ENCODE assay signal across 10 mouse cellular contexts in genomic region chr10:79801837-79802236, GRCm38 (mm10). TPM values are rescaled to one million over a fixed set of nuclear protein-coding genes. Genes with fewer than 3 reads are reported as not detected.
DNase-seq lines count a peak whose midpoint lies in the region; ATAC-seq and TF ChIP-seq lines count a peak whose summit lies in the region.
"Had no signal": no experiment of that assay in that cellular context is flagged by ENCODE, and none has a peak within 500 bp of the region (broad histone marks: within the 10 kb centered on the region; RNA-seq: fewer than 3 reads in every experiment).

No protein-coding gene starts in this region.

- 40% methylated on average over 3 of the region's 3 CpGs for WGBS in heart, embryonic 12.5 days
- WGBS in forebrain, embryonic 12.5 days = 33% methylated on average over 3 of the region's 3 CpGs
- WGBS in kidney, postnatal 0 days = 30% methylated on average over 3 of the region's 3 CpGs

- no peak overlapping the region for H3K4me3 ChIP-seq in heart, embryonic 12.5 days
- H3K4me3 ChIP-seq in forebrain, embryonic 12.5 days (replicated peaks) = no peak overlapping the region
- H3K4me3 ChIP-seq in kidney, postnatal 0 days (replicated peaks; ENCODE audit: low read depth, low read length) = no peak overlapping the region
- H3K4me3 ChIP-seq in myocyte = no peak overlapping the region

- H3K9me3 ChIP-seq in heart, embryonic 12.5 days (replicated peaks) = no peaks in the 10 kb centered on the region
- H3K9me3 ChIP-seq in forebrain, embryonic 12.5 days = no peaks in the 10 kb centered on the region
- H3K9me3 ChIP-seq in kidney, postnatal 0 days (replicated peaks; ENCODE audit: low read length) = no peaks in the 10 kb centered on the region

- peak overlapping the region; percentile 41; the same call in 1 of the 2 replicates for H3K9ac ChIP-seq in heart, embryonic 12.5 days
- no peak overlapping the region for H3K9ac ChIP-seq in forebrain, embryonic 12.5 days
- H3K9ac ChIP-seq in kidney, postnatal 0 days (ENCODE audit: low read depth, low read length) = no peak overlapping the region; the same call in 1 of the 2 replicates

- TF ChIP-seq POLR2A in myocyte (IDR thresholded peaks at IDR 0.05; ENCODE audit: insufficient read length, low read depth) = no peak

- no peak for TF ChIP-seq CTCF in kidney, postnatal 0 days (IDR thresholded peaks at IDR 0.05; ENCODE audit: low read depth)

- H3K79me2 ChIP-seq in myocyte (ENCODE audit: control insufficient read depth, insufficient read depth) = peaks cover 21% of the 10 kb centered on the region

- peak overlapping the region; percentile 28 for H3K4me2 ChIP-seq in heart, embryonic 12.5 days
- H3K4me2 ChIP-seq in forebrain, embryonic 12.5 days = peak overlapping the region; percentile 28
- peak overlapping the region; percentile 31 for H3K4me2 ChIP-seq in kidney, postnatal 0 days (ENCODE audit: low read length)
- H3K4me2 ChIP-seq in myocyte (ENCODE audit: low read depth) = peak overlapping the region; percentile 38

- peak overlapping the region; percentile 66 for H3K27ac ChIP-seq in heart, embryonic 12.5 days (ENCODE audit: poor library complexity, severe bottlenecking)
- peak overlapping the region; percentile 93 for H3K27ac ChIP-seq in forebrain, embryonic 12.5 days
- H3K27ac ChIP-seq in kidney, postnatal 0 days = peak overlapping the region; percentile 86

- DNase-seq in heart, postnatal 4 days = no peak
- DNase-seq in kidney, postnatal 0 days (ENCODE audit: low spot score) = no peak
- no peak for DNase-seq in spleen, adult 18-20 months
- DNase-seq in spleen, postnatal 10 days (ENCODE audit: low spot score in 2 of 2) = no peak

- no peak overlapping the region for H3ac ChIP-seq in myocyte (ENCODE audit: control insufficient read depth, insufficient read length)

- no peaks in the 10 kb centered on the region for H3K36me3 ChIP-seq in heart, embryonic 12.5 days
- peaks cover 15% of the 10 kb centered on the region; the same call in 1 of the 2 replicates for H3K36me3 ChIP-seq in forebrain, embryonic 12.5 days (replicated peaks)
- peaks cover 3% of the 10 kb centered on the region; the same call in 1 of the 2 replicates for H3K36me3 ChIP-seq in kidney, postnatal 0 days (ENCODE audit: insufficient read depth, low read length)
- H3K36me3 ChIP-seq in myocyte (ENCODE audit: control insufficient read depth, insufficient read depth) = no peaks in the 10 kb centered on the region

- ATAC-seq in heart, embryonic 12.5 days (ENCODE audit: insufficient number of reproducible peaks, low FRiP score) = no peak
- no peak for ATAC-seq in forebrain, embryonic 12.5 days (ENCODE audit: low FRiP score)
- peak; percentile 43 for ATAC-seq in kidney, postnatal 0 days (replicated peaks; ENCODE audit: low FRiP score, low read depth)
- no peak for ATAC-seq in inflammation-experienced regulatory T-cells, adult 6 months

- H3K4me1 ChIP-seq in heart, embryonic 12.5 days (replicated peaks) = peaks cover 54% of the 10 kb centered on the region
- H3K4me1 ChIP-seq in forebrain, embryonic 12.5 days = peaks cover 81% of the 10 kb centered on the region
- H3K4me1 ChIP-seq in kidney, postnatal 0 days (replicated peaks; ENCODE audit: insufficient read depth, low read length) = peaks cover 44% of the 10 kb centered on the region

- H3K27me3 ChIP-seq in heart, embryonic 12.5 days (replicated peaks) = no peaks in the 10 kb centered on the region
- no peaks in the 10 kb centered on the region for H3K27me3 ChIP-seq in forebrain, embryonic 12.5 days
- H3K27me3 ChIP-seq in kidney, postnatal 0 days (ENCODE audit: insufficient read depth, low read length) = no peaks in the 10 kb centered on the region
- H3K27me3 ChIP-seq in myocyte (ENCODE audit: control insufficient read depth, insufficient read depth, insufficient read length) = no peaks in the 10 kb centered on the region

TF ChIP-seq in myocyte, 11 proteins besides CTCF, POLR2A, EP300 and RAD21:
- TF ChIP-seq TCF12 (IDR thresholded peaks at IDR 0.05; ENCODE audit: insufficient read depth, poor library complexity, severe bottlenecking) (no peak), SRF (IDR thresholded peaks at IDR 0.05; ENCODE audit: control insufficient read depth, insufficient read length, low read depth) (no peak), MAX (IDR thresholded peaks at IDR 0.05; ENCODE audit: low read depth) (no peak), MYOG (IDR thresholded peaks at IDR 0.05; ENCODE audit: control insufficient read depth in 1 of 3, insufficient read depth in 1 of 3, insufficient read length in 2 of 3, low read depth in 2 of 3) (no peak), CEBPB (IDR thresholded peaks at IDR 0.05; ENCODE audit: insufficient read depth, poor library complexity, severe bottlenecking) (no peak), USF1 (IDR thresholded peaks at IDR 0.05; ENCODE audit: low read depth) (no peak), REST (IDR thresholded peaks at IDR 0.05; ENCODE audit: insufficient read depth, insufficient read length) (no peak), POLR2AphosphoS2 (IDR thresholded peaks at IDR 0.05; ENCODE audit: insufficient read length, low read depth) (no peak), TCF3 (IDR thresholded peaks at IDR 0.05; ENCODE audit: insufficient read length, low read depth) (no peak), E2F4 (IDR thresholded peaks at IDR 0.05; ENCODE audit: insufficient read depth) (no peak), MYOD1 (IDR thresholded peaks at IDR 0.05; ENCODE audit: control insufficient read depth in 1 of 3, insufficient read length in 2 of 3, low read depth in 2 of 3) (no peak)
TF ChIP-seq in myocyte: peak in this region for 0.

RNA-seq across cellular contexts. Expression of gene Palm, which starts 8.5 kb away (rescaled TPM):
- 72.4 and 80.8 TPM in 2 replicates for polyA plus RNA-seq in heart, embryonic 12.5 days (2016; fragmentation: Nextera tagmentation; extraction: Ambion mirVana)
- 10 to 100 TPM; 78.5 to 88.6 TPM for total RNA-seq in heart, postnatal 4 days (2021)
- polyA plus RNA-seq in forebrain, embryonic 12.5 days (2016; fragmentation: Nextera tagmentation; extraction: Ambion mirVana) = 184 and 194 TPM in 2 replicates
- polyA plus RNA-seq in kidney, postnatal 0 days (2015; fragmentation: Nextera tagmentation; extraction: Ambion mirVana) = 132 and 152 TPM in 2 replicates
- 70.0 TPM for polyA plus RNA-seq in myocyte (2012; fragmentation: generic; extraction: Trizol)
- polyA plus RNA-seq in inflammation-experienced regulatory T-cells, adult 6 months (2017; shearing (Covaris generic)) = under 1 TPM in 1 of 3 experiments, not detected in 2; 0.43 TPM

RNA-seq across cellular contexts. Expression of gene Prss57, which starts 11.1 kb away (rescaled TPM):
- polyA plus RNA-seq in heart, embryonic 12.5 days (2016; fragmentation: Nextera tagmentation; extraction: Ambion mirVana) = 0.24 TPM in 1 of 2 replicates, not detected in the other
- not detected for total RNA-seq in heart, postnatal 4 days (2021)
- polyA plus RNA-seq in forebrain, embryonic 12.5 days (2016; fragmentation: Nextera tagmentation; extraction: Ambion mirVana) = 0.09 TPM in 1 of 2 replicates, not detected in the other
- 0.04 and 0.06 TPM in 2 replicates for polyA plus RNA-seq in kidney, postnatal 0 days (2015; fragmentation: Nextera tagmentation; extraction: Ambion mirVana)
- polyA plus RNA-seq in myocyte (2012; fragmentation: generic; extraction: Trizol) = 0.07 TPM
- 1 to 10 TPM in 1 of 3 experiments, under 1 TPM in 1, not detected in 1; 0.57 to 1.1 TPM for polyA plus RNA-seq in inflammation-experienced regulatory T-cells, adult 6 months (2017; shearing (Covaris generic))
- polyA plus RNA-seq: limb, embryonic 11.5 days had no signal

RNA-seq across cellular contexts. Expression of gene Misp, which starts 19.0 kb away (rescaled TPM):
- polyA plus RNA-seq in heart, embryonic 12.5 days (2016; fragmentation: Nextera tagmentation; extraction: Ambion mirVana) = 0.40 and 0.60 TPM in 2 replicates
- total RNA-seq in heart, postnatal 4 days (2021) = under 1 TPM; 0.14 to 0.45 TPM
- 0.81 and 1.1 TPM in 2 replicates for polyA plus RNA-seq in forebrain, embryonic 12.5 days (2016; fragmentation: Nextera tagmentation; extraction: Ambion mirVana)
- 24.5 and 24.8 TPM in 2 replicates for polyA plus RNA-seq in kidney, postnatal 0 days (2015; fragmentation: Nextera tagmentation; extraction: Ambion mirVana)
- 0.06 TPM for polyA plus RNA-seq in myocyte (2012; fragmentation: generic; extraction: Trizol)
- polyA plus RNA-seq in inflammation-experienced regulatory T-cells, adult 6 months (2017; shearing (Covaris generic)) = not detected
- total RNA-seq: CH12.LX had no signal

RNA-seq across cellular contexts. Expression of gene Fstl3, which starts 24.8 kb away (rescaled TPM):
- polyA plus RNA-seq in heart, embryonic 12.5 days (2016; fragmentation: Nextera tagmentation; extraction: Ambion mirVana) = 21.1 and 21.9 TPM in 2 replicates
- total RNA-seq in heart, postnatal 4 days (2021) = 10 to 100 TPM; 10.3 TPM
- 0.55 and 1.0 TPM in 2 replicates for polyA plus RNA-seq in forebrain, embryonic 12.5 days (2016; fragmentation: Nextera tagmentation; extraction: Ambion mirVana)
- polyA plus RNA-seq in kidney, postnatal 0 days (2015; fragmentation: Nextera tagmentation; extraction: Ambion mirVana) = 32.9 and 38.7 TPM in 2 replicates
- 28.9 TPM for polyA plus RNA-seq in myocyte (2012; fragmentation: generic; extraction: Trizol)
- 1 to 10 TPM in 1 of 3 experiments, under 1 TPM in 1, not detected in 1; 0.21 to 1.2 TPM for polyA plus RNA-seq in inflammation-experienced regulatory T-cells, adult 6 months (2017; shearing (Covaris generic))

RNA-seq across cellular contexts. Expression of gene Rnf126, which starts 35.1 kb away (rescaled TPM):
- polyA plus RNA-seq in heart, embryonic 12.5 days (2016; fragmentation: Nextera tagmentation; extraction: Ambion mirVana) = 78.7 and 78.9 TPM in 2 replicates
- total RNA-seq in heart, postnatal 4 days (2021) = 10 to 100 TPM; 40.3 to 45.9 TPM
- 96.8 and 103 TPM in 2 replicates for polyA plus RNA-seq in forebrain, embryonic 12.5 days (2016; fragmentation: Nextera tagmentation; extraction: Ambion mirVana)
- polyA plus RNA-seq in kidney, postnatal 0 days (2015; fragmentation: Nextera tagmentation; extraction: Ambion mirVana) = 74.5 and 82.4 TPM in 2 replicates
- 91.3 TPM for polyA plus RNA-seq in myocyte (2012; fragmentation: generic; extraction: Trizol)
- polyA plus RNA-seq in inflammation-experienced regulatory T-cells, adult 6 months (2017; shearing (Covaris generic)) = 1 to 10 TPM; 2.1 to 2.8 (median 2.7) TPM

Comparison
In these comparisons a context has a peak if more than half of its experiments do, and no peak if none do; other contexts are left out.
1. RNA of gene Palm, which starts 8.5 kb away (polyA plus RNA-seq): 184 to 194 TPM in forebrain, embryonic 12.5 days, 132 to 152 TPM in kidney, postnatal 0 days, 72.4 to 80.8 TPM in heart, embryonic 12.5 days and 70.0 TPM in myocyte (single experiment); 0.43 TPM in inflammation-experienced regulatory T-cells, adult 6 months; every median in the first group is over 10 times any median in the second.
2. RNA of gene Misp, which starts 19.0 kb away (polyA plus RNA-seq): 24.5 to 24.8 TPM in kidney, postnatal 0 days; 0.81 to 1.1 TPM in forebrain, embryonic 12.5 days, 0.40 to 0.60 TPM in heart, embryonic 12.5 days, 0.06 TPM in myocyte (single experiment) and not detected in inflammation-experienced regulatory T-cells, adult 6 months; every median in the first group is over 10 times any median in the second.
3. Peak in every context shown above with its lines, with median percentiles within 50 percentile points of each other: H3K27ac ChIP-seq and H3K4me2 ChIP-seq.